Mouse (Mus musculus) kidney, embryonic 15.5 days (tissue): ENCODE measurements around the gene Frmd4b. TPM values are rescaled to one million over a fixed set of nuclear protein-coding genes. Genes with fewer than 3 reads are reported as not detected.
A peak's percentile ranks its signal among the peaks of the same experiment; 100 is the strongest.

ENCODE experiments used
- ATAC-seq: fragments of 200-750 bp; cut with Nextera tagmentation; replicated peaks from 2 replicates; pipeline ENCODE4 v1.8.0; 2017; ENCODE audit warnings: moderate TSS enrichment; ENCODE audit not compliant: low FRiP score
- H3K27ac ChIP-seq: fragments of 300-500 bp; sonication (generic); 2 replicates; pipeline ENCODE4 v1.5.1; 2015; ENCODE audit warnings: mild to moderate bottlenecking, inconsistent platforms
- H3K27me3 ChIP-seq: fragments of 300-500 bp; sonication (generic); 2 replicates; pipeline ENCODE4 v1.6.1; 2015; ENCODE audit warnings: inconsistent platforms
- H3K36me3 ChIP-seq: fragments of 300-500 bp; sonication (generic); 2 replicates; pipeline ENCODE4 v1.6.1; 2015; ENCODE audit warnings: inconsistent platforms
- H3K4me1 ChIP-seq: fragments of 300-500 bp; sonication (generic); 2 replicates; pipeline ENCODE4 v1.6.1; 2015; ENCODE audit warnings: inconsistent platforms
- H3K4me2 ChIP-seq: fragments of 300-500 bp; sonication (generic); 2 replicates; pipeline ENCODE4 v1.6.1; 2015; ENCODE audit warnings: moderate library complexity, mild to moderate bottlenecking, inconsistent platforms
- H3K4me3 ChIP-seq: fragments of 300-500 bp; sonication (generic); replicated peaks from 2 replicates; pipeline ENCODE4 v1.5.1; 2015; ENCODE audit warnings: mild to moderate bottlenecking, inconsistent platforms
- H3K9ac ChIP-seq: fragments of 300-500 bp; sonication (generic); 2 replicates; pipeline ENCODE4 v1.6.1; 2015; ENCODE audit warnings: mild to moderate bottlenecking, inconsistent platforms
- H3K9me3 ChIP-seq: fragments of 300-500 bp; sonication (generic); replicated peaks from 2 replicates; pipeline ENCODE4 v1.6.1; 2016; ENCODE audit warnings: inconsistent platforms
- WGBS: fragments of 180-500 bp; shearing (Covaris S2); methylation state at CpG from one replicate; pipeline ENCODE4 v1.1.7; 2015; ENCODE audit warnings: mixed read lengths; 5-methylcytosine and 5-hydroxymethylcytosine counted together
- polyA plus RNA-seq: library from polyadenylated mRNA; unstranded; fragments of >200 nt; fragmentation: Nextera tagmentation; extraction: Ambion mirVana; gene quantifications from 2 replicates; pipeline ENCODE4 v1.2.1, GENCODE M21; 2015

Gene Frmd4b
- polyA plus RNA-seq, 1 experiment from 2014 or later, result 16.2 TPM

DNA sequence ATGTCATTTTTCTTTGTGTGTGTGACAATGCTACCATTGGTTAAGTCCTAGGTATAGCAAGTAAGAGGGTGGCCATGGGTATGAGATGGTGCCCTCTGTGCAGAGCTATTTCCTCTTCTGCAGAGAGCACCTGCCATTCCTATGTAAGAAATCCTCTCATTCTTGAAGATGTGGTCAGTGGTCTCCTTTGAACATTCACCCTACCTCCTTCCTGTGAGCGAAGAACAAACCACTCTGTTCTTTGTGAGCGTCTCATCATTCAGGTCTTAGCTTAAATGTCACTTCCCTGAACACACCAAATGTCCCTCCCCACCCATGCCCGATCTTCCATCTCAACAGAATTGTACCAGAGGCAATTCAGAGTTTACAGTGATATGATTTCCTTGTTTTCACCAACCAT lies 299.4 kb downstream of the Frmd4b start:
- 88% methylated on average over 3 of the region's 3 CpGs for WGBS
- no peak overlapping the region for H3K9ac ChIP-seq

DNA sequence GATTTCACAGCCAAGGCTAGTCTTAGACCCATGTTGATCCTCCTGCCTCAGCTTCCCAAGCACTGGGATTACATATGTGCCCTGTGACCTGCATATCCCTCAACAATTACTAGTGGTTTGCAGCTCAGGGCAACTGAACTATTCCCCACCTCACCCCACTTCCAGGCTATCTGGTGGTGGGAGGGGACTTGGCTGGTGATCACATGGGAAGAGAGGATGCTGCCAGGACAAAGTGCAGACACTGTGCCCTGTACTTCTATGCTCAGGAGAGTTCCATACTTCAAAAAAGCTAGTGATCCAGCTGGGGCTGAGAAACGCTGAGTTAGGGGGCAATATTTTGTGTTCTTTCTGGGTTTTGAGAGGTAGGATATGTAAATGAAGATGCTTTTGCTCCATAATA lies 300.6 kb downstream of the Frmd4b start:
- Histone ChIP-seq H3K4me3 (no peak overlapping the region), H3K9me3 (no peaks in the 10 kb centered on the region), H3K4me2 (no peak overlapping the region), H3K27me3 (no peaks in the 10 kb centered on the region), H3K36me3 (no peaks in the 10 kb centered on the region), H3K9ac (no peak overlapping the region), H3K4me1 (peaks cover 34% of the 10 kb centered on the region), H3K27ac (no peak overlapping the region)
- WGBS, result 87% methylated on average over 1 of the region's 1 CpGs
- no peak for ATAC-seq

More for the DNA sequence above, 299.4 kb downstream of the Frmd4b start:
- H3K4me2 ChIP-seq, result no peak overlapping the region
- peaks cover 23% of the 10 kb centered on the region; the same call in 1 of the 2 replicates for H3K4me1 ChIP-seq
- no peaks in the 10 kb centered on the region for H3K9me3 ChIP-seq
- H3K36me3 ChIP-seq, result no peaks in the 10 kb centered on the region
- no peak overlapping the region for H3K27ac ChIP-seq
- no peak for ATAC-seq
- H3K27me3 ChIP-seq, result no peaks in the 10 kb centered on the region
- no peak overlapping the region for H3K4me3 ChIP-seq

DNA sequence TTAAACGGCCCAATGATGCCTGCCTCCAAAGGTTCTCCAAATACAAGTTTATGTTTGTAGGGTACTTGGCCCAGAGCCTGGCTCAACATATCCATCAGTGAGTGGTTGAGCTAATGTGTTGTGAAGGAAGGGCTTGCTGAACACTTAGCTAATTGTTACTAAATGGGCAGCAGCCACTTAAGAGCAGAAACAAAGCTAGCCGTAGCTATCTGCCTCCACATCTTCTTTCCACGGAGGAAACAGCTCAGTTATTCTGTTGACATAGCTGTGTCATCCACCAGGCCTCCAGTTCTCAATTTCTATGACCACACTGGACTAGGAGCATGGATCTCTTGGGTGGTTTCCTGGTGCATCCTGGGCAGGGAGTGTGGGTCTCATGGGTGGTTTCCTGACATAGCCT lies 302.0 kb downstream of the Frmd4b start:
- no peak for ATAC-seq
- Histone ChIP-seq H3K9me3 (no peaks in the 10 kb centered on the region), H3K27me3 (no peaks in the 10 kb centered on the region), H3K36me3 (no peaks in the 10 kb centered on the region), H3K4me3 (no peak overlapping the region), H3K27ac (no peak overlapping the region), H3K4me1 (peaks cover 39% of the 10 kb centered on the region), H3K9ac (no peak overlapping the region), H3K4me2 (no peak overlapping the region)
- WGBS, result 48% methylated on average over 3 of the region's 3 CpGs

DNA sequence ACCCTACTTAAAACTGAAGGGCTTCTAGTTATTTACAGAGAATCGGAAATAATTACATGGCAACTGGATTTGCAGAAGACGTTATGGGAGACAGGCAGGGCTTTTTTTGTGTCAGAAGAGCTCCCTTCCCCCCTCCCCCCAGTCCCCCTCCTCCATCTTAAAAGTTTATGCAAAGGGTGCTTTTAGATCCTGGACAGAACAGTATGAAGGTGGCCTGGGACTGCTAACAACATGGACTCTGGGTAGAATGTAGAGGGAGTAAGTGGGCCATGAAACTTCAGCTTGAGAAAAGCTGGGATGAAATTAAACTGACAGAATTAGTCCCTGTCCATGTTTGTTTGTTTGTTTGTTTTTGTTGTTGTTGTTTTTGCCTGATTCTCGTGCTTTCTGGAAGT lies 304.8 kb downstream of the Frmd4b start:
- H3K9ac ChIP-seq, result peak overlapping the region; percentile 43; the same call in 1 of the 2 replicates
- peak overlapping the region; percentile 91 for H3K27ac ChIP-seq
- no peaks in the 10 kb centered on the region for H3K9me3 ChIP-seq
- H3K4me2 ChIP-seq, result peak overlapping the region; percentile 79
- H3K4me1 ChIP-seq, result peaks cover 53% of the 10 kb centered on the region
- peak; percentile 61 for ATAC-seq
- peaks cover 8% of the 10 kb centered on the region; the same call in 1 of the 2 replicates for H3K36me3 ChIP-seq
- H3K4me3 ChIP-seq, result peak overlapping the region; percentile 47
- H3K27me3 ChIP-seq, result no peaks in the 10 kb centered on the region
- 7% methylated on average over 3 of the region's 3 CpGs for WGBS

DNA sequence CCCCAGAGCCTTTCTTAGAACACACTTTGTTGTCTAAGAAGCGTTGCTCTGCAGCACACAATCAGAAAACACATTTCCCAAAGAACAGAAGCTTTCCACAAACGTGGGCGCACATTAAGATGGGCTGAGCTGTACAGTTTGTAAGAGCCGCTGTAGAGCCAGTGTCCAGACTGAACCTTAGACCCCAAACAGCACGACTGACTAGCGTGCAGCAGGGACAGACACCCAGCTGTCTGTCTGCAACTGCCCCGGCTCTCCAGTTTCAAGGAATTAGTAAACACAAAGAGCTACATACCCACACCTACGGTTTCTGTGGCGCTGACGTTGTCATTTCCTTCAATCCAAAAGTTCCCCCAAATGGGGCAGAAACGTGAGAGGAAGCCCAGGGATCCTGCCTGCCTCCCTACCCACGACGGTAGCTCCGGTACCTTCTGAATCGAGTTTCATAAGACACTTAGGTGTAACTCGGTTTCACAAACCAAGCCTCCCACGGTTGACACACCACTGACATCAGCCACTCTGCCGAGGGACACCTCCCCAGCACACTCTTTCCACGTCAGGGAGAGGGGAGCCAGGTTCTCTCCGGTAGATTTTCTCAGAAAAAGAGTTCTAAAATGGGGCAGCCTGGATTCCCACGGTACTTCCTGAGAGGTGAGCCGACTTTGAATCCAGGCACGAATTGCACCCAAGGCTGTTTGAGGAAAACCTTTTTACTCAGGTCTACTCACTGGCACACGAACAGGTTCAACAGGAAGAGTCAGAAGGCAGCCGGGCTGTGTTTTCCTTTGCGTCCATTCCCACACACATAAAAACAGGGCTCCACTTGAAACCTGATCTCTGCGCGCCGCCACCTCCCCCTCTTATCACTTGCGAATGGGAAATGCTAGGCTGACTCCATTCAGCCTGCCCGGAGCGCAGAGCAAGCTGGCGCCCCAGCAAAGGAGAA lies 305.5 kb downstream of the Frmd4b start:
- WGBS, result 2% methylated on average over 33 of the region's 33 CpGs
- Histone ChIP-seq H3K27me3 (no peaks in the 10 kb centered on the region), H3K4me3 (peak overlapping the region; percentile 47), H3K9ac (peak overlapping the region; percentile 43), H3K9me3 (no peaks in the 10 kb centered on the region), H3K4me1 (peaks cover 53% of the 10 kb centered on the region), H3K36me3 (peaks cover 8% of the 10 kb centered on the region; the same call in 1 of the 2 replicates), H3K4me2 (peak overlapping the region; percentile 79), H3K27ac (peak overlapping the region; percentile 91)
- ATAC-seq, result peak; percentile 84

DNA sequence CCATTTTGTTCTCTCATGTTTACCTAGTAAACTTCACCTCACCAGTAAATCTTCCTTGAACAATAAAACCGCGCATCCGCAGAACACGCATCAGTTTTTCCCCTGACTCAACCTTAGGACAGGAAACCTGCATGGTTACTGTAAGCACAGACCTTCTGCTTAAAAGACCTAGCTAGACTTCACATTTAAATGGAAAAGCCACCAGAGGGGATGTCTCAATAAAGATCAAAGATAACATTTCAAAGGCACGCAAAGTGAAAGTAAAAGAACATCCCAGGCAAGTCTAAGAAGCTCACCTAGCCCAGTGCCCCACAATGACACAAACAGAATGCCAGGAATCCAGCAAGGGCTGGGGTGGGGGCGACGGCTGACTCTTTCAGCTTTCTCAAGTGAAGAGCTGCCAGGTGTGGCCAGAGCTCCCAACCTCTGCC lies 306.4 kb downstream of the Frmd4b start:
- 8% methylated on average over 7 of the region's 7 CpGs for WGBS
- H3K36me3 ChIP-seq, result peaks cover 16% of the 10 kb centered on the region

DNA sequence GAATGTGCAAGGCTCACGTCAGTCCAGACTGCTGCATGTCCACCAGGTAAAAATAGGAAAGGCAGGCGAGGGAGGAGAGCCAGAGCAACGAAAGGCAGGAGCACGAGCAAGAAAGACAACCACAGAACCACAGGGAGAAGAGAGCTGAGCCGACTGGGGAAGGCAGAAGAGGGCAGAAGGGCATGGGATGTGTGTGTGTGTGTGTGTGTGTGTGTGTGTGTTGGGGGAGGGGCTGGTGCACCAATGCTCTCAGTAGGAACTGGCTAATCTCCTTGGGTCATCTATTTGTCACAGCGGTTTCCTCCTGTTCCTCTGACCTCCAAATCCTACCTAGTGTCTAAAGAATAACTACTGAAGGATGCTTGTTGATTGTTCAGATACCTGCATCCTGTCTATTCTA lies 308.2 kb downstream of the Frmd4b start:
- WGBS, result 45% methylated on average over 6 of the region's 6 CpGs
- H3K27ac ChIP-seq, result peak overlapping the region; percentile 32; the same call in 1 of the 2 replicates

More for the DNA sequence above, 306.4 kb downstream of the Frmd4b start:
- Histone ChIP-seq H3K4me1 (peaks cover 53% of the 10 kb centered on the region), H3K27me3 (no peaks in the 10 kb centered on the region), H3K4me2 (peak overlapping the region; percentile 79), H3K9me3 (no peaks in the 10 kb centered on the region), H3K4me3 (peak overlapping the region; percentile 47), H3K27ac (peak overlapping the region; percentile 91), H3K9ac (peak overlapping the region; percentile 43)
- ATAC-seq, result no peak

DNA sequence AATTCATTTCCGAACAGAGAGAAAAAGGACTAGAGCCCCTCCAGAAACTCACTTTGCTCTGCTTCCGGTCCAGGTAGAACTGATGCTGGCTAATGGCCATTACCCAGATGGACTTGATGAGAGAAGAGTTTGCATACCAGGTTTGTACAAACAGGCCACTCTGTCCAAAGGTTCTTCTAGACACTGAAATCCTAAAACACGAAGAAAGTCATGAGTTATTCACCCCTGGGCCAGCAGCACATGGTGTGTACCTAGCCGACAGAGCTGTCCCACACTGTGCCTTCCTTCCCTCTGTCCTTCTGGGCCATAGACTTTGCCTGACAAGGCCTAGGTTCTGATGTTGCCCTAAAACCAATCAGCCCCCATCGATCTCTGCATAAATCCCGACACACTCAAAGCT lies 308.8 kb downstream of the Frmd4b start:
- no peaks in the 10 kb centered on the region for H3K9me3 ChIP-seq
- H3K4me1 ChIP-seq, result peaks cover 45% of the 10 kb centered on the region
- peaks cover 39% of the 10 kb centered on the region for H3K36me3 ChIP-seq
- WGBS, result 89% methylated on average over 6 of the region's 6 CpGs
- ATAC-seq, result no peak
- no peak overlapping the region for H3K9ac ChIP-seq
- no peak overlapping the region for H3K4me3 ChIP-seq
- H3K27ac ChIP-seq, result peak overlapping the region; percentile 32; the same call in 1 of the 2 replicates
- no peaks in the 10 kb centered on the region for H3K27me3 ChIP-seq
- no peak overlapping the region for H3K4me2 ChIP-seq

More for the DNA sequence above, 308.2 kb downstream of the Frmd4b start:
- H3K9ac ChIP-seq, result no peak overlapping the region
- H3K4me3 ChIP-seq, result no peak overlapping the region
- no peak for ATAC-seq
- no peaks in the 10 kb centered on the region for H3K27me3 ChIP-seq
- peaks cover 33% of the 10 kb centered on the region for H3K36me3 ChIP-seq
- H3K4me2 ChIP-seq, result no peak overlapping the region
- no peaks in the 10 kb centered on the region for H3K9me3 ChIP-seq
- H3K4me1 ChIP-seq, result peaks cover 49% of the 10 kb centered on the region

DNA sequence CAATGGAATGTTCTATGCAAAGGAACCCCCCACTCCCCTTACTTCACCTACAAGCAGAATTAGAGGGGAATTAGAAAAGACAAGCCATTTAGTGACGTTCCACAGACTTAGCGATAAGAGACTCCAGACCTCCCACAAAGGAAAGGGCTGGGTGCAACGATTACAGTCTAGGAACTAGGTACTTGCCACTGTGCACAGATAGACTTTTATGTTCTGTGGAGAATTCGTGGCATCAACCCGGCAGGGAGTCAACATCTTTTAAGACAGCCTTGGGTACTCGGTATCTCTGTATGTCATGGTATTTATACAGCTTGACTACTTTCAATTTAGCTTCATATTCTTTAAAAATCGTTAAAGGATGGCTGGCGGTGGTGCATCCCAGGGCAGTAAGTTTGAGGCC lies 310.1 kb downstream of the Frmd4b start:
- H3K4me2 ChIP-seq, result no peak overlapping the region
- H3K27me3 ChIP-seq, result no peaks in the 10 kb centered on the region
- no peaks in the 10 kb centered on the region for H3K9me3 ChIP-seq
- no peak overlapping the region for H3K4me3 ChIP-seq
- WGBS, result 84% methylated on average over 8 of the region's 8 CpGs
- no peak for ATAC-seq
- H3K9ac ChIP-seq, result no peak overlapping the region
- peaks cover 49% of the 10 kb centered on the region for H3K36me3 ChIP-seq
- peaks cover 32% of the 10 kb centered on the region for H3K4me1 ChIP-seq
- H3K27ac ChIP-seq, result no peak overlapping the region

DNA sequence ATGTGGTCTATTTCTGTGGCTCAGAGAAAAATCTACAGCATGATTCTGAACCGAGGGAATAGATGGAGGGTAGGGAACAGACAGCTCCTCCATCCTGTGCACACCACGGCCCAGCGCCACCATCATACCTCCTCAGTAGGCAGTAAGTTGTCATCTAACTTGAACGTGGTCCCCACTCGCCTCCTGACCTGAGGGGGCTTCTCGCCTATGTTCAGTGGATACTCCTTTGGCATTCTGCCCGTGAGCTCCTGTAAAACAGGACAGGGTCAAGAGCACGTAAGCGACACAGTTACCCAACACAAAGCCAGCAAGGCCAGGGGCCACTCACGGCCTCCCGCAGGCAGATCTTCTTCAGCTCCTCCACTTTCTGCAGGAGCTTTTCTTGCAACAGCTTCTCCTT lies 311.0 kb downstream of the Frmd4b start:
- no peaks in the 10 kb centered on the region for H3K9me3 ChIP-seq
- WGBS, result 87% methylated on average over 11 of the region's 11 CpGs
- H3K4me3 ChIP-seq, result no peak overlapping the region
- H3K4me1 ChIP-seq, result peaks cover 24% of the 10 kb centered on the region
- H3K36me3 ChIP-seq, result peaks cover 51% of the 10 kb centered on the region
- ATAC-seq, result no peak
- no peaks in the 10 kb centered on the region for H3K27me3 ChIP-seq
- no peak overlapping the region for H3K27ac ChIP-seq
- H3K4me2 ChIP-seq, result no peak overlapping the region
- H3K9ac ChIP-seq, result no peak overlapping the region

DNA sequence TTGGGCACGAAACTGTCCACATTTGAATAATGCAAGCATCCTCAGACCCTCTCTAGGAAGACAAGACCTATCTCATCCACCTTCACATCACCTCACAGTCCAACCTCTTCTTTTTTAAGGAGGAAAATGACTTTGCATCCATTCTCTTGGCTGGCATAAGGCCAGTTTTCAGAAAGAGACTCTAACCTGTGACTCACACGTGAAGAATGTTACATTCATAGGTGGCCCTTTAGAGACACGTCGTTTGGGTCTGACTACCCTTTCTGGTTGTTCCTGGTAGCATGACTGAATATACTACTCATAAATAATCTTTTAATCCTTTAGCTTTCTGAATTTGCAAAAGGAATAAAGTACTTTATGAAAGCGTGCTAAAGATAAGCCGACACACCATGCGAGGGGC lies 311.9 kb downstream of the Frmd4b start:
- Histone ChIP-seq H3K9ac (no peak overlapping the region), H3K4me1 (peaks cover 16% of the 10 kb centered on the region), H3K27me3 (no peaks in the 10 kb centered on the region), H3K4me3 (no peak overlapping the region), H3K4me2 (no peak overlapping the region), H3K27ac (no peak overlapping the region), H3K36me3 (peaks cover 55% of the 10 kb centered on the region), H3K9me3 (no peaks in the 10 kb centered on the region)
- ATAC-seq, result no peak
- 71% methylated on average over 7 of the region's 7 CpGs for WGBS

DNA sequence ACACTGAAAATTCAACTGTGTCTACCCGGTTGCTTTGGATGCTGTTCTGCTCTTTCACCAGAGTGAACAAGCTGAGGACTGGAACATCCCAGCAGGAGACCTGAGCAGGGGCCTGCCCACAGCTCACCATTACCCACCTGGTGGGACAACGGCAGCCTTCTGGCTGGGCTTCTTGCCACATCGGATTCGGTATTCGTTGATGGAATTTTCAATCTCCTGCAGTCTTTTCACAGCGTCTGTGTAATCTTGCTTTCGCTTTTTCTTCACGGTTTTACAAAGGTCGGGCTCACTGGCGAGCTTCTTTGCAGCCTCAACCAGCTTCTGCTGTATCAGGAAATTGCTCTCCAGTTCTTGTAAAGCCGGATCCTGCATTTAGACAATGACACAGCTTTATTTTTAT lies 312.3 kb downstream of the Frmd4b start:
- H3K4me1 ChIP-seq, result peaks cover 11% of the 10 kb centered on the region
- H3K4me3 ChIP-seq, result no peak overlapping the region
- no peaks in the 10 kb centered on the region for H3K9me3 ChIP-seq
- no peak overlapping the region for H3K27ac ChIP-seq
- 78% methylated on average over 11 of the region's 11 CpGs for WGBS
- H3K4me2 ChIP-seq, result no peak overlapping the region
- peaks cover 58% of the 10 kb centered on the region for H3K36me3 ChIP-seq
- no peak overlapping the region for H3K9ac ChIP-seq
- ATAC-seq, result no peak
- H3K27me3 ChIP-seq, result no peaks in the 10 kb centered on the region
